Mouse (Mus musculus): ENCODE measurements around the gene Mgat5. TPM values are rescaled to one million over a fixed set of nuclear protein-coding genes. Genes with fewer than 3 reads are reported as not detected.

Gene Mgat5
- polyA plus RNA-seq, 1 experiment = 3.6 TPM

- no peaks in the 10 kb centered on the region for H3K27me3 ChIP-seq (ENCODE audit: control insufficient read depth, insufficient read depth, insufficient read length)
- no peak overlapping the region for H3K4me3 ChIP-seq (ENCODE audit: insufficient read depth, poor library complexity, severe bottlenecking)
- H3K36me3 ChIP-seq (ENCODE audit: control insufficient read depth, insufficient read depth) = no peaks in the 10 kb centered on the region
- no peak for TF ChIP-seq MAX (IDR thresholded peaks at IDR 0.05)
- TF ChIP-seq CEBPB (IDR thresholded peaks at IDR 0.05; ENCODE audit: low read depth) = no peak
- TF ChIP-seq CTCF (IDR thresholded peaks at IDR 0.05; ENCODE audit: control insufficient read depth, insufficient read depth, insufficient read length) = no peak
- no peak for TF ChIP-seq MYOG (IDR thresholded peaks at IDR 0.05; ENCODE audit: control insufficient read depth, extremely low read depth, insufficient read length)
- no peak for TF ChIP-seq MYOD1 (IDR thresholded peaks at IDR 0.05; ENCODE audit: control insufficient read depth, insufficient read length, low read depth)
- no peak for TF ChIP-seq USF1 (IDR thresholded peaks at IDR 0.05; ENCODE audit: low read depth)
- no peak for TF ChIP-seq FOSL1 (IDR thresholded peaks at IDR 0.05; ENCODE audit: insufficient read depth, low read length, poor library complexity, severe bottlenecking)
- no peak overlapping the region for H3ac ChIP-seq (ENCODE audit: control insufficient read depth, insufficient read length, low read depth)
- H3K79me2 ChIP-seq (ENCODE audit: control insufficient read depth, insufficient read depth) = no peaks in the 10 kb centered on the region
- H3K79me3 ChIP-seq (ENCODE audit: low read depth) = no peaks in the 10 kb centered on the region
Measured at GRCm38 (mm10) chr1:127319768-127320167, 115.0 kb downstream of the Mgat5 start.

DNA sequence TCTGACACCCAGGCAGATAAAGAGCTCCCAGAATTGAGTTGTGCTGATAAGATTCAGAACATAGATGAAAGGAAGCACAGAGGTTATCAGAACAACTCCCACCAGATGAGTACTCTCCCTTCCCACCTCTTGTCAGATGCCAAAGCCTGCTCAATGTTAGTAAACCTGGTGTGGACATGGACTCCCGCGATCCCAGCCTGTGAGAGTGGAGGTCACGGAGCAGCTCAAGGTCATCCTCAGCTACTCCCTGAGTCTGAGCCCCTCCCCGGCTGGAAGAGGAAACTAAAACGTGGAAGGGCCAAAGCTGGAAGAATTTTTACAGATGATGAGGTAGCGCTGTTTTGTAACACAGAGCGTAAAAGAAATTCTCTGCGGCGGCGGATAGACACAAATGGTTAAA, 116.1 kb downstream of the Mgat5 start:
- Histone ChIP-seq H3K79me3 (ENCODE audit: low read depth) (no peaks in the 10 kb centered on the region), H3K27me3 (ENCODE audit: control insufficient read depth, insufficient read depth, insufficient read length) (no peaks in the 10 kb centered on the region), H3ac (ENCODE audit: control insufficient read depth, insufficient read length, low read depth) (no peak overlapping the region), H3K4me3 (ENCODE audit: insufficient read depth, poor library complexity, severe bottlenecking) (no peak overlapping the region), H3K79me2 (ENCODE audit: control insufficient read depth, insufficient read depth) (no peaks in the 10 kb centered on the region), H3K36me3 (ENCODE audit: control insufficient read depth, insufficient read depth) (no peaks in the 10 kb centered on the region)
- TF ChIP-seq CEBPB (IDR thresholded peaks at IDR 0.05; ENCODE audit: low read depth) = no peak
- TF ChIP-seq CTCF (IDR thresholded peaks at IDR 0.05; ENCODE audit: control insufficient read depth, insufficient read depth, insufficient read length) = no peak
- TF ChIP-seq FOSL1 (IDR thresholded peaks at IDR 0.05; ENCODE audit: insufficient read depth, low read length, poor library complexity, severe bottlenecking) = no peak
- TF ChIP-seq MYOG (IDR thresholded peaks at IDR 0.05; ENCODE audit: control insufficient read depth, extremely low read depth, insufficient read length) = no peak
- TF ChIP-seq USF1 (IDR thresholded peaks at IDR 0.05; ENCODE audit: low read depth) = no peak
- TF ChIP-seq MYOD1 (IDR thresholded peaks at IDR 0.05; ENCODE audit: control insufficient read depth, insufficient read length, low read depth) = no peak
- no peak for TF ChIP-seq MAX (IDR thresholded peaks at IDR 0.05)

DNA sequence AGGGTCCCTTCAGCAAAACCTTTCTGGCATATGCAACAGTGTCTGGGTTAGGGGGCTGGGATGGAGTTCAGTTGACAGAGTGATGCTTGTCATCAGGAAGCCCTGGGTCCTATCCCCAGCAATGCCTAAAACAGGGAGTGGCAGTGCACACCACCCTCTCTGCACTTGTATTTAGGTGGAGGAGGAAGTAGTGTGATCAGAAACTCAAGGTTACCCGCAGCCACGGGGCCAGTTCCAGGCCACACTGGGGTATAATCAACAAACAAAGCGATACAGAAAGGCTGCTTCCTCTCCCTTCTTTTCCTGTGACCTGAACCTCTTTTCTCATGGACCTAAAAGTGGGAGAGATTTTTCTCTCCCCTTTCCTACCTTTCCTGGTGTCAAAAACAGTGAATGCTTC, 116.8 kb downstream of the Mgat5 start:
- Histone ChIP-seq H3ac (ENCODE audit: control insufficient read depth, insufficient read length, low read depth) (no peak overlapping the region), H3K79me2 (ENCODE audit: control insufficient read depth, insufficient read depth) (no peaks in the 10 kb centered on the region), H3K36me3 (ENCODE audit: control insufficient read depth, insufficient read depth) (no peaks in the 10 kb centered on the region), H3K79me3 (ENCODE audit: low read depth) (no peaks in the 10 kb centered on the region), H3K27me3 (ENCODE audit: control insufficient read depth, insufficient read depth, insufficient read length) (no peaks in the 10 kb centered on the region), H3K4me3 (ENCODE audit: insufficient read depth, poor library complexity, severe bottlenecking) (no peak overlapping the region)
- TF ChIP-seq CEBPB (IDR thresholded peaks at IDR 0.05; ENCODE audit: low read depth) (no peak), USF1 (IDR thresholded peaks at IDR 0.05; ENCODE audit: low read depth) (no peak)

DNA sequence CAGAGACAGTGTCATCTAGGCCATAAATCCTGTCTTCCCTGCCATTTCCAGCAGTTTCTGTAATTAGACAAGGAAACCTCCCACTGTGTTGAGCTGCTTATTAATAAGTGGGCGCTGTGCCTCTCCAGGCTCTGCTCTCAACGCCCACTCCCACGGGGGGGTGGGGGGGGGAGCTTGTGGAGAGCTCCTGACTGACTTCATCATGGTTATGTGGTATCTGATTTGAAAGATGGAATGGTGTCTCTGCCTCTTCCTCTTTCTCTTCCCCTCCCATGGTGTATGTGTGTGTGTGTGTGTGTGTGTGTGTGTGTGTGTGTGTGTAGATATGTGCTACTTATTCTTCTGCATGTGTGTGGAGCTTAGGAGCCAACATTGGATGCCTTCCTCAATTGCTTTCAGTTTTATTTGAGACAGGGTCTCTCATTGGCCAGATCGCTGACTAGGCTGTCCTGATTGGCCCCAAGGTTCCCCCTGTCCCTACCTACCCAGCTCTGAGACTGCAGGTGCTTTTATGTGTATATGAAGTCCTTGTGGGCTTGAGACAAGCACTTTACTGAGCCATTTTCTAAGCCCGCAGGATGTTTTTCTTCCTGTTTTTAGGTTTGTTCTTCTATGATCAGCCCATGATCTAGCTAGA, 117.5 kb downstream of the Mgat5 start:
- Histone ChIP-seq H3K79me2 (ENCODE audit: control insufficient read depth, insufficient read depth) (no peaks in the 10 kb centered on the region), H3K4me3 (ENCODE audit: insufficient read depth, poor library complexity, severe bottlenecking) (no peak overlapping the region), H3K27me3 (ENCODE audit: control insufficient read depth, insufficient read depth, insufficient read length) (no peaks in the 10 kb centered on the region), H3K36me3 (ENCODE audit: control insufficient read depth, insufficient read depth) (no peaks in the 10 kb centered on the region), H3K79me3 (ENCODE audit: low read depth) (no peaks in the 10 kb centered on the region), H3ac (ENCODE audit: control insufficient read depth, insufficient read length, low read depth) (no peak overlapping the region)
- TF ChIP-seq CTCF (IDR thresholded peaks at IDR 0.05; ENCODE audit: control insufficient read depth, insufficient read depth, insufficient read length) (no peak), MYOG (IDR thresholded peaks at IDR 0.05; ENCODE audit: control insufficient read depth, extremely low read depth, insufficient read length) (no peak), USF1 (IDR thresholded peaks at IDR 0.05; ENCODE audit: low read depth) (no peak), CEBPB (IDR thresholded peaks at IDR 0.05; ENCODE audit: low read depth) (no peak), MAX (IDR thresholded peaks at IDR 0.05) (no peak), MYOD1 (IDR thresholded peaks at IDR 0.05; ENCODE audit: control insufficient read depth, insufficient read length, low read depth) (no peak)

DNA sequence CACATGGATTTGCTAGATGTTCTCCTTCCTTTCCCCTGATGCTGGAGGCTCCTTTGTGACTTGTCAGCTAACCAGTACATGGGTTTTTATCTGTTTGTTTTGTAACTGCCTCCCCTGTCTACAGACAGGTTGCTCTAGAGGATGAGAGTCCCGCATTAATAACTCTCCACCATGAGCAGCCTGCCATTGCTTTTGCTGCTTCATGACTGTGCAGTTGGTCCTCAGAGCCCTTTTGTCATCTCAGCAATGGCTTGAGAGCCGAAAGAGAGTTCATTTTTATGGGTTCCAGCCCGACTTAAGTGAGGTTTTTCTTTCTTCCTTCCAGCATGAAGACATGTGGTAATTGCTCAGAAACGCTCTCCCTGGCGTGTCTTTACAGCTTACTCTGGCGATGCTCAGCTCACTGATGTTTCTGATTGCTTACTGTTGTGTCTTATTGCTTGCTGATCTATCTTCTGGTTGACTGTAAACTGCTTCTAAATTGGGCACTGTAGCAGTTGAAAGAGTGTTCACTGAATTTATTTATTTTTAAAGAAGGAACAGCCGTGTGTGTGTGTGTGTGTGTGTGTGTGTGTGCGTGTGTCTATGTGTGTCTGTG, 120.9 kb downstream of the Mgat5 start:
- no peak overlapping the region for H3ac ChIP-seq (ENCODE audit: control insufficient read depth, insufficient read length, low read depth)
- H3K79me2 ChIP-seq (ENCODE audit: control insufficient read depth, insufficient read depth) = no peaks in the 10 kb centered on the region
- no peak for TF ChIP-seq CTCF (IDR thresholded peaks at IDR 0.05; ENCODE audit: control insufficient read depth, insufficient read depth, insufficient read length)
- no peak for TF ChIP-seq CEBPB (IDR thresholded peaks at IDR 0.05; ENCODE audit: low read depth)
- TF ChIP-seq USF1 (IDR thresholded peaks at IDR 0.05; ENCODE audit: low read depth) = no peak
- no peak for TF ChIP-seq MYOG (IDR thresholded peaks at IDR 0.05; ENCODE audit: control insufficient read depth, extremely low read depth, insufficient read length)
- no peak for TF ChIP-seq MYOD1 (IDR thresholded peaks at IDR 0.05; ENCODE audit: control insufficient read depth, insufficient read length, low read depth)
- TF ChIP-seq MAX (IDR thresholded peaks at IDR 0.05) = no peak
- no peak for TF ChIP-seq FOSL1 (IDR thresholded peaks at IDR 0.05; ENCODE audit: insufficient read depth, low read length, poor library complexity, severe bottlenecking)
- no peak overlapping the region for H3K4me3 ChIP-seq (ENCODE audit: insufficient read depth, poor library complexity, severe bottlenecking)
- H3K36me3 ChIP-seq (ENCODE audit: control insufficient read depth, insufficient read depth) = no peaks in the 10 kb centered on the region
- H3K27me3 ChIP-seq (ENCODE audit: control insufficient read depth, insufficient read depth, insufficient read length) = no peaks in the 10 kb centered on the region
- H3K79me3 ChIP-seq (ENCODE audit: low read depth) = no peaks in the 10 kb centered on the region

DNA sequence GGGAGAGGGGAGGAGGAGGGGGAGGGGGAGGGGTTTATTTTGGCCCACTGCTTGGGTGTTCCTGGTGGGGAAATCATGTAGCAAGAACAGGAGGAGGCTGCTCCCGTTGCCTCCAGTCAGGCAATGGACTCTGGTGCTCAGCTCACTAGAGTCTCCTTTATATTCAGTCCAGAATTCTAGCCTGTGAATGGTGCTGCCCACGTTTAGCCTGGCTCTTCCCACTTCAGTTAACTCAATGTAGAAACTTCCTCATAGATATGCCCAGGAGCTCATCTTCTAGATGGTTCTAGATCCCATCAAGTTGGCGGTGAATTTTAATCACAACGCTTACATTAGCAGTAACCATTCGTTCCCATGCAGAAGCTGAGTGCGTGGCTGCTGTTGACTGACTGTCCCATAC, 123.0 kb downstream of the Mgat5 start:
- H3K79me3 ChIP-seq (ENCODE audit: low read depth) = no peaks in the 10 kb centered on the region
- H3K27me3 ChIP-seq (ENCODE audit: control insufficient read depth, insufficient read depth, insufficient read length) = no peaks in the 10 kb centered on the region
- H3K4me3 ChIP-seq (ENCODE audit: insufficient read depth, poor library complexity, severe bottlenecking) = no peak overlapping the region
- TF ChIP-seq MAX (IDR thresholded peaks at IDR 0.05) = no peak
- no peaks in the 10 kb centered on the region for H3K36me3 ChIP-seq (ENCODE audit: control insufficient read depth, insufficient read depth)
- no peaks in the 10 kb centered on the region for H3K79me2 ChIP-seq (ENCODE audit: control insufficient read depth, insufficient read depth)
- no peak overlapping the region for H3ac ChIP-seq (ENCODE audit: control insufficient read depth, insufficient read length, low read depth)
